Mouse (Mus musculus): Measurements from ENCODE around the gene Msantd2.

- TF ChIP-seq CTCF (conservative IDR thresholded peaks at IDR 0.05; ENCODE audit: low read length) (no peak), NANOG (IDR thresholded peaks at IDR 0.05; ENCODE audit: borderline replicate concordance, low read length) (no peak)
These were observed 14.2 kb upstream of the Msantd2 start for GRCm38 (mm10) chr9:37474923-37475322.

Data from E14TG2a.4 (cell line).